Mouse (Mus musculus): Measurements from ENCODE around the gene Agxt. TPM values are rescaled to one million over a fixed set of nuclear protein-coding genes. Genes with fewer than 3 reads are reported as not detected.

The Agxt gene
- not detected for polyA plus RNA-seq (2017; shearing (Covaris generic))

DNA sequence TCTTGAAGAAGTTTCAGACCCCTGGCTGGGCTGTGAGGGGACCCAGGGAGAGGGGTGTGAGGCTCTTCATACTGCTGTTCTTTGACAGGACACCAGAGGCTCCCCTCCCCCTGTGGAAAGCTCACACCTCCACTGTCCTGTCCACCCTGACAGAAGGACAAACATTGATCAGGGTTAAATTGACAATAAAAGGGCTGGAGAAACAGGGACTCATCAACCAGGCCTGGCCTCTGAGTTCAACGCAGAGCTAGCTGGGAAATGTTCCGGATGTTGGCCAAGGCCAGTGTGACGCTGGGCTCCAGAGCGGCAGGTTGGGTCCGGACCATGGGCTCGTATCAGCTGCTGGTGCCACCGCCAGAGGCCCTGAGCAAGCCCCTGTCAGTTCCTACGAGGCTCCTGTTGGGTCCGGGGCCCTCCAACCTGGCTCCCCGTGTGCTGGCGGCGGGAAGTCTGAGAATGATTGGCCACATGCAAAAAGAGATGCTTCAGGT is at the start of gene Agxt:
Agxt (plus strand) TSS at position 205 of the 491 bp plus-strand sequence.

DNA sequence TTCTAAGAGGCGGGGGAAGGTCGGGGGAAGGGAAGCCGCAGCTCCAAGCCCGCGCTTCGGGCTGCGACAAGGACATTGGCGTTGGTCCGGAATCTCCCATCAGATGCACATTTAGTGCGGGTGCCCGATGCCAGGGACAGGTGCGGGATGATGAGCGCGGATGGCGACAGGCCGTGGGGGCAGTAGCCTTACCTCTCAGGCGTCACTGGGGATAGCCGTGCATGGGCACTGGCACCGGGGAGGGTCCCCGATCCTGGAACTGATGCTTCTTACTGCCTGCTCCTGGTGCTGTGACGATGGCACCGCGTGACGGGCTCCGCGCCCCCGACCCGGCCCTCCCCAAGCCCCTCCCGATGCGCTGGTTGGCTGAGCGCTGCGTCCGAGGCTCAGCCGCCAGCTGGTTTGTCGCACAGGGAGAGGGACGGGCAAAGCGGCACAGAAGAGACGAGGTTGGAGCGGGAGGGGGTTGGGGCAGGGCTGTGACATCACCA is 33.4 kb upstream of the Agxt start, which contains the start of gene Kif1a:
Kif1a (minus strand) TSS at position 381 of the 491 bp plus-strand sequence.

GRCm38 (mm10) chr1:93160501-93161133 is 25.6 kb downstream of the Agxt start, which contains the start of gene 2310007B03Rik:
TSS of gene 2310007B03Rik (minus strand) at chr1:93160948.

GRCm38 (mm10) chr1:93168295-93168775 is 33.3 kb downstream of the Agxt start, which contains the start of gene Crocc2:
TSS of gene Crocc2 (plus strand) at chr1:93168725.

Other genes with a start within 250 kb of the Agxt start
- gene Ankmy1, start 232.3 kb upstream of the Agxt start, polyA plus RNA-seq (2017; shearing (Covaris generic)), result 1 to 10 TPM in 1 of 2 experiments, under 1 TPM in 1; 0.36 to 6.9 TPM
- 10 to 100 TPM in 1 of 2 experiments, 1 to 10 TPM in 1; 8.8 to 10.4 TPM for gene Dusp28, start 228.3 kb upstream of the Agxt start, polyA plus RNA-seq (2017; shearing (Covaris generic))
- 100 to 1,000 TPM; 121 to 142 TPM for gene Rnpepl1, start 224.5 kb upstream of the Agxt start, polyA plus RNA-seq (2017; shearing (Covaris generic))
- gene Capn10, start 200.9 kb upstream of the Agxt start, polyA plus RNA-seq (2017; shearing (Covaris generic)), result 10 to 100 TPM; 14.3 to 20.1 TPM
- 1 to 10 TPM; 1.0 to 2.0 TPM for gene Gpr35, start 184.4 kb upstream of the Agxt start, polyA plus RNA-seq (2017; shearing (Covaris generic))
- 1 to 10 TPM in 1 of 2 experiments, not detected in 1; 1.8 TPM for gene Aqp12, start 128.9 kb upstream of the Agxt start, polyA plus RNA-seq (2017; shearing (Covaris generic))
- gene Kif1a, start 33.3 kb upstream of the Agxt start, polyA plus RNA-seq (2017; shearing (Covaris generic)), result 1 to 10 TPM in 1 of 2 experiments, not detected in 1; 3.0 TPM
- gene 2310007B03Rik, start 25.7 kb downstream of the Agxt start, polyA plus RNA-seq (2017; shearing (Covaris generic)), result not detected
- 1 to 10 TPM in 1 of 2 experiments, under 1 TPM in 1; 0.02 to 1.2 TPM for gene Crocc2, start 33.5 kb downstream of the Agxt start, polyA plus RNA-seq (2017; shearing (Covaris generic))
- gene Sned1, start 100.6 kb downstream of the Agxt start, polyA plus RNA-seq (2017; shearing (Covaris generic)), result under 1 TPM in 1 of 2 experiments, not detected in 1; 0.43 TPM
- 10 to 100 TPM; 16.2 to 18.1 TPM for gene Mterf4, start 170.7 kb downstream of the Agxt start, polyA plus RNA-seq (2017; shearing (Covaris generic))
- gene Ppp1r7, start 207.6 kb downstream of the Agxt start, polyA plus RNA-seq (2017; shearing (Covaris generic)), result 10 to 100 TPM; 48.0 to 60.2 TPM
- 1 to 10 TPM in 1 of 2 experiments, under 1 TPM in 1; 0.66 to 2.3 TPM for gene Pask, start 208.2 kb downstream of the Agxt start, polyA plus RNA-seq (2017; shearing (Covaris generic))
- under 1 TPM; 0.24 to 0.28 TPM for gene Ano7, start 238.7 kb downstream of the Agxt start, polyA plus RNA-seq (2017; shearing (Covaris generic))

All from inflammation-experienced regulatory T-cells (primary cell).